In genomic region chr11:55098189-55098915, GRCm38 (mm10) we compare ENCODE assay signal across 8 mouse cellular contexts. TPM values are rescaled to one million over a fixed set of nuclear protein-coding genes. Genes with fewer than 3 reads are reported as not detected.
A peak's percentile ranks its signal among the peaks of the same experiment; 100 is the strongest.
DNase-seq lines count a peak whose midpoint lies in the region; ATAC-seq and TF ChIP-seq lines count a peak whose summit lies in the region.

No protein-coding gene starts in this region.

- H3K9ac ChIP-seq in liver, embryonic 13.5 days: peak overlapping the region; percentile 43
- peak overlapping the region; percentile 69 for H3K9ac ChIP-seq in stomach, postnatal 0 days (ENCODE audit: low read length)

- no peaks in the 10 kb centered on the region for H3K27me3 ChIP-seq in thymus, adult 2 months (ENCODE audit: control insufficient read depth, insufficient read depth, low read length)
- 0 out of 2 replicates have a peak, but pooled peaks cover 3% of the 10 kb centered on the region for H3K27me3 ChIP-seq in liver, embryonic 13.5 days
- no peaks in the 10 kb centered on the region for H3K27me3 ChIP-seq in stomach, postnatal 0 days (ENCODE audit: control insufficient read depth, insufficient read depth, low read length)

- H3K36me3 ChIP-seq in thymus, adult 2 months (ENCODE audit: control insufficient read depth, insufficient read depth, low read length): no peaks in the 10 kb centered on the region
- H3K36me3 ChIP-seq in liver, embryonic 13.5 days: no peaks in the 10 kb centered on the region
- no peaks in the 10 kb centered on the region for H3K36me3 ChIP-seq in stomach, postnatal 0 days (ENCODE audit: control insufficient read depth, insufficient read depth, low read length)

- peak; percentile 40; the same call in 1 of the 2 replicates for ATAC-seq in liver, embryonic 13.5 days (ENCODE audit: low read depth)
- no peak for ATAC-seq in stomach, postnatal 0 days (ENCODE audit: low FRiP score, low TSS enrichment)

- WGBS in thymus, adult 2 months: 4% methylated on average over 24 of the region's 24 CpGs
- WGBS in liver, embryonic 13.5 days (ENCODE audit: insufficient replicate concordance): 18% methylated on average over 24 of the region's 24 CpGs
- WGBS in stomach, postnatal 0 days: 16% methylated on average over 24 of the region's 24 CpGs

- peaks cover 18% of the 10 kb centered on the region for H3K4me1 ChIP-seq in thymus, adult 2 months (replicated peaks; ENCODE audit: control insufficient read depth, insufficient read depth, low read length)
- peaks cover 24% of the 10 kb centered on the region for H3K4me1 ChIP-seq in liver, embryonic 13.5 days (replicated peaks)
- H3K4me1 ChIP-seq in stomach, postnatal 0 days (replicated peaks; ENCODE audit: control insufficient read depth, insufficient read depth): no peaks in the 10 kb centered on the region

- no peak for TF ChIP-seq EP300 in stomach, postnatal 0 days (optimal IDR thresholded peaks at IDR 0.05)

- peak; percentile 68 for DNase-seq in cerebellum, adult 9-11 months
- DNase-seq in cerebellum, postnatal 25 days: no peak
- no peak for DNase-seq in thymus, adult 2 months
- no peak for DNase-seq in thymus, postnatal 4 days
- DNase-seq in liver, embryonic 13.5 days: no peak
- no peak for DNase-seq in stomach, postnatal 0 days (ENCODE audit: low spot score)
- DNase-seq in layer of hippocampus, postnatal 25 days (ENCODE audit: extremely low spot score in 1 of 2, low spot score in 1 of 2): no peak
- no peak for DNase-seq in frontal cortex, postnatal 36 days (ENCODE audit: low spot score in 2 of 2)

- TF ChIP-seq CTCF in thymus, adult 2 months (IDR thresholded peaks at IDR 0.05; ENCODE audit: borderline replicate concordance, control insufficient read depth, extremely low read depth, insufficient read depth, low read length, poor library complexity): no peak; the same call in 1 of the 2 replicates
- no peak for TF ChIP-seq CTCF in stomach, postnatal 0 days (IDR thresholded peaks at IDR 0.05; ENCODE audit: low read depth)

- peak overlapping the region; percentile 86 for H3K4me3 ChIP-seq in thymus, adult 2 months (ENCODE audit: control insufficient read depth, insufficient read depth, low read length)
- peak overlapping the region; percentile 56 for H3K4me3 ChIP-seq in liver, embryonic 13.5 days (replicated peaks)
- H3K4me3 ChIP-seq in stomach, postnatal 0 days (ENCODE audit: low read depth, low read length): peak overlapping the region; percentile 57

- H3K9me3 ChIP-seq in liver, embryonic 13.5 days (replicated peaks): no peaks in the 10 kb centered on the region
- H3K9me3 ChIP-seq in stomach, postnatal 0 days (ENCODE audit: control insufficient read depth, low read length): no peaks in the 10 kb centered on the region

- no peak for TF ChIP-seq POLR2A in thymus, adult 2 months (IDR thresholded peaks at IDR 0.05; ENCODE audit: control insufficient read depth, extremely low read depth, insufficient read depth, low read length, poor library complexity)

- H3K4me2 ChIP-seq in liver, embryonic 13.5 days: peak overlapping the region; percentile 74
- H3K4me2 ChIP-seq in stomach, postnatal 0 days (replicated peaks; ENCODE audit: low read depth): peak overlapping the region; percentile 74

- no peak overlapping the region for H3K27ac ChIP-seq in thymus, adult 2 months (ENCODE audit: control insufficient read depth, insufficient read depth, low read length)
- H3K27ac ChIP-seq in liver, embryonic 13.5 days: no peak overlapping the region
- peak overlapping the region; percentile 84 for H3K27ac ChIP-seq in stomach, postnatal 0 days (replicated peaks)

RNA-seq across cellular contexts. Expression of gene Gm2a, which starts 0.4 kb away (rescaled TPM):
- polyA plus RNA-seq in thymus, adult 2 months (2012; rRNA removed): 37.2 and 39.9 TPM in 2 replicates
- polyA plus RNA-seq in liver, embryonic 13.5 days (2015; fragmentation: Nextera tagmentation; extraction: Ambion mirVana): 9.6 and 10.6 TPM in 2 replicates
- 84.3 and 89.3 TPM in 2 replicates for polyA plus RNA-seq in stomach, postnatal 0 days (2015; fragmentation: Nextera tagmentation; extraction: Ambion mirVana)
- 10 to 100 TPM; 38.7 to 42.5 TPM for total RNA-seq in layer of hippocampus, postnatal 25 days (2021)

RNA-seq across cellular contexts. Expression of gene Ccdc69, which starts 20.4 kb away (rescaled TPM):
- polyA plus RNA-seq in thymus, adult 2 months (2012; rRNA removed): 13.9 and 16.5 TPM in 2 replicates
- 0.96 and 1.1 TPM in 2 replicates for polyA plus RNA-seq in liver, embryonic 13.5 days (2015; fragmentation: Nextera tagmentation; extraction: Ambion mirVana)
- 5.1 and 5.4 TPM in 2 replicates for polyA plus RNA-seq in stomach, postnatal 0 days (2015; fragmentation: Nextera tagmentation; extraction: Ambion mirVana)
- total RNA-seq in layer of hippocampus, postnatal 25 days (2021): under 1 TPM; 0.37 to 0.52 TPM

RNA-seq across cellular contexts. Expression of gene Slc36a3, which starts 53.2 kb away (rescaled TPM):
- polyA plus RNA-seq in thymus, adult 2 months (2012; rRNA removed): 0.48 and 0.74 TPM in 2 replicates
- polyA plus RNA-seq in liver, embryonic 13.5 days (2015; fragmentation: Nextera tagmentation; extraction: Ambion mirVana): not detected in 2 replicates
- 0.06 and 0.11 TPM in 2 replicates for polyA plus RNA-seq in stomach, postnatal 0 days (2015; fragmentation: Nextera tagmentation; extraction: Ambion mirVana)
- total RNA-seq in layer of hippocampus, postnatal 25 days (2021): not detected
